Mouse (Mus musculus) bone marrow, adult 2 months (tissue): ENCODE measurements around the gene Cep78.

Experiments used
- CTCF ChIP-seq: fragments of 200-500 bp; IDR thresholded peaks from 2 replicates; pipeline ENCODE4 v1.5.1; 2011; ENCODE audit warnings: low read length, control low read depth; ENCODE audit not compliant: control insufficient read depth, insufficient read depth
- POLR2A ChIP-seq: fragments of 200-500 bp; IDR thresholded peaks from 2 replicates; pipeline ENCODE4 v1.6.1; 2011; ENCODE audit warnings: low read depth, mild to moderate bottlenecking, control low read depth, low read length, borderline replicate concordance; ENCODE audit not compliant: control insufficient read depth

DNA sequence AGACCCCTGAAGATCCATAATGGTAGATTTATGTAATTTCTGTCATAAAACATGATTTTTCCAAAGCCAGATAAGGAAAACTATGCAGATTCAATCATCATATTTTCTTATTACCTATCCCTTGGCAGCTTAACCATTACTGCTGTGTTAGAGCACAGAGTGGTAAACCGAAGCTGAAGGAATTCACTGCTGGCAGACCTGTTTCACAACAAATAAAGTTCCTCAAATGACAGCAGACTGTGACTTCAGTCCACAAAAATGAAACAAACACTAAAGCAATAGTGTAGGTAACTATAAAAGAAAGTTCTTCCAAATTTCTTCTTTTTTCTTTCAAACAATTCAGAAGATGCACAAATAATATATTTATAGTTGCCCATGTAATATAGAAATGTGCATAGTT, 5.3 kb upstream of the Cep78 start:
- no peak for TF ChIP-seq CTCF
- TF ChIP-seq POLR2A: no peak
